Mouse (Mus musculus): ENCODE results near the gene Znhit2.

- no peak for TF ChIP-seq CTCF (IDR thresholded peaks at IDR 0.05; ENCODE audit: extremely low read depth, insufficient read depth, low read length)
- TF ChIP-seq POLR2A (IDR thresholded peaks at IDR 0.05; ENCODE audit: extremely low read depth, insufficient read depth, low read length), result 0 out of 2 replicates have a peak, but pooled peaks have one; percentile 3
Observed at GRCm38 (mm10) chr19:6062418-6062817, 1.4 kb downstream of the Znhit2 start.

Measured in cortical plate, adult 2 months (tissue).